Comparison of ENCODE assay signal across 10 mouse cellular contexts in genomic region chr1:75547351-75547750, GRCm38 (mm10). TPM values are rescaled to one million over a fixed set of nuclear protein-coding genes. Genes with fewer than 3 reads are reported as not detected.
DNase-seq lines count a peak whose midpoint lies in the region; ATAC-seq and TF ChIP-seq lines count a peak whose summit lies in the region.
"Had no signal": no experiment of that assay in that cellular context is flagged by ENCODE, and none has a peak within 500 bp of the region (broad histone marks: within the 10 kb centered on the region; RNA-seq: fewer than 3 reads in every experiment).

No protein-coding gene starts in this region.

- H3K9me3 ChIP-seq in hindbrain, embryonic 10.5 days = 0 out of 2 replicates have a peak, but pooled peaks cover 3% of the 10 kb centered on the region
- no peaks in the 10 kb centered on the region for H3K9me3 ChIP-seq in hindbrain, embryonic 11.5 days (ENCODE audit: control insufficient read depth, low read length)
- peaks cover 4% of the 10 kb centered on the region; the same call in 1 of the 2 replicates for H3K9me3 ChIP-seq in embryonic facial prominence, embryonic 13.5 days
- H3K9me3 ChIP-seq in hindbrain, postnatal 0 days (ENCODE audit: low read length) = no peaks in the 10 kb centered on the region

- H3K4me2 ChIP-seq in hindbrain, embryonic 11.5 days (replicated peaks; ENCODE audit: low read depth, low read length) = no peak overlapping the region; the same call in 1 of the 2 replicates
- H3K4me2 ChIP-seq in embryonic facial prominence, embryonic 13.5 days = peak overlapping the region; percentile 70
- peak overlapping the region; percentile 81 for H3K4me2 ChIP-seq in hindbrain, postnatal 0 days (ENCODE audit: low read depth, low read length)
- peak overlapping the region; percentile 85 for H3K4me2 ChIP-seq in myocyte (ENCODE audit: low read depth)

- 0 out of 2 replicates have a peak overlapping the region, but pooled peaks have one; percentile 94 for H3K27ac ChIP-seq in hindbrain, embryonic 10.5 days
- no peak overlapping the region for H3K27ac ChIP-seq in hindbrain, embryonic 11.5 days (ENCODE audit: low read depth, low read length)
- H3K27ac ChIP-seq in embryonic facial prominence, embryonic 13.5 days = no peak overlapping the region
- no peak overlapping the region; the same call in 1 of the 2 replicates for H3K27ac ChIP-seq in hindbrain, postnatal 0 days

- no peak overlapping the region for H3ac ChIP-seq in myocyte (ENCODE audit: control insufficient read depth, insufficient read length)

- no peak overlapping the region for H3K9ac ChIP-seq in hindbrain, embryonic 11.5 days (ENCODE audit: low read depth, low read length)
- H3K9ac ChIP-seq in embryonic facial prominence, embryonic 13.5 days = 0 out of 2 replicates have a peak overlapping the region, but pooled peaks have one; percentile 91
- H3K9ac ChIP-seq in hindbrain, postnatal 0 days (replicated peaks; ENCODE audit: low read length) = no peak overlapping the region

- peak; percentile 31 for TF ChIP-seq POLR2A in myocyte (IDR thresholded peaks at IDR 0.05; ENCODE audit: insufficient read length, low read depth)

- H3K27me3 ChIP-seq in hindbrain, embryonic 10.5 days (ENCODE audit: insufficient read depth, poor library complexity, severe bottlenecking) = peaks cover 14% of the 10 kb centered on the region
- no peaks in the 10 kb centered on the region for H3K27me3 ChIP-seq in hindbrain, embryonic 11.5 days (ENCODE audit: control insufficient read depth, insufficient read depth, low read length)
- no peaks in the 10 kb centered on the region for H3K27me3 ChIP-seq in embryonic facial prominence, embryonic 13.5 days
- H3K27me3 ChIP-seq in hindbrain, postnatal 0 days (ENCODE audit: insufficient read depth, low read length) = no peaks in the 10 kb centered on the region
- H3K27me3 ChIP-seq in myocyte (ENCODE audit: control insufficient read depth, insufficient read depth, insufficient read length) = no peaks in the 10 kb centered on the region

- peak overlapping the region; percentile 74; the same call in 1 of the 2 replicates for H3K4me3 ChIP-seq in hindbrain, embryonic 10.5 days
- H3K4me3 ChIP-seq in hindbrain, embryonic 11.5 days (ENCODE audit: low read depth, low read length) = no peak overlapping the region
- peak overlapping the region; percentile 77 for H3K4me3 ChIP-seq in embryonic facial prominence, embryonic 13.5 days
- peak overlapping the region; percentile 76; the same call in 1 of the 2 replicates for H3K4me3 ChIP-seq in hindbrain, postnatal 0 days (ENCODE audit: low read length)
- peak overlapping the region; percentile 32 for H3K4me3 ChIP-seq in myocyte

- H3K36me3 ChIP-seq in hindbrain, embryonic 10.5 days = peaks cover 32% of the 10 kb centered on the region
- H3K36me3 ChIP-seq in hindbrain, embryonic 11.5 days (ENCODE audit: control insufficient read depth, insufficient read depth, low read length) = no peaks in the 10 kb centered on the region; the same call in 1 of the 2 replicates
- peaks cover 42% of the 10 kb centered on the region for H3K36me3 ChIP-seq in embryonic facial prominence, embryonic 13.5 days
- H3K36me3 ChIP-seq in hindbrain, postnatal 0 days (ENCODE audit: insufficient read depth, low read length) = no peaks in the 10 kb centered on the region; the same call in 1 of the 2 replicates
- H3K36me3 ChIP-seq in myocyte (ENCODE audit: control insufficient read depth, insufficient read depth) = no peaks in the 10 kb centered on the region

- 94% methylated on average over 13 of the region's 13 CpGs for WGBS in hindbrain, embryonic 10.5 days
- 92% methylated on average over 13 of the region's 13 CpGs for WGBS in hindbrain, embryonic 11.5 days
- WGBS in embryonic facial prominence, embryonic 13.5 days = 93% methylated on average over 13 of the region's 13 CpGs
- 95% methylated on average over 13 of the region's 13 CpGs for WGBS in hindbrain, postnatal 0 days

- H3K79me2 ChIP-seq in myocyte (ENCODE audit: control insufficient read depth, insufficient read depth) = no peaks in the 10 kb centered on the region

- H3K4me1 ChIP-seq in hindbrain, embryonic 10.5 days (replicated peaks) = peaks cover 21% of the 10 kb centered on the region
- 0 out of 2 replicates have a peak, but pooled peaks cover 2% of the 10 kb centered on the region for H3K4me1 ChIP-seq in hindbrain, embryonic 11.5 days (replicated peaks; ENCODE audit: control insufficient read depth, insufficient read depth, low read length)
- peaks cover 15% of the 10 kb centered on the region for H3K4me1 ChIP-seq in embryonic facial prominence, embryonic 13.5 days
- H3K4me1 ChIP-seq in hindbrain, postnatal 0 days (ENCODE audit: insufficient read depth, low read length) = peaks cover 9% of the 10 kb centered on the region

- ATAC-seq in hindbrain, embryonic 11.5 days (ENCODE audit: low FRiP score) = no peak
- no peak for ATAC-seq in embryonic facial prominence, embryonic 13.5 days (ENCODE audit: insufficient number of reproducible peaks, insufficient read depth, low FRiP score, low TSS enrichment, low read depth)
- ATAC-seq in hindbrain, postnatal 0 days = no peak
- ATAC-seq in granulocyte monocyte progenitor cell, adult 5-6 weeks (replicated peaks; ENCODE audit: poor library complexity, severe bottlenecking) = no peak

- no peak for DNase-seq in hindbrain, embryonic 10.5 days (ENCODE audit: low spot score)
- no peak for DNase-seq in hindbrain, embryonic 11.5 days (ENCODE audit: low spot score)
- no peak for DNase-seq in hindbrain, postnatal 0 days (ENCODE audit: low spot score)
- no peak for DNase-seq in lung, postnatal 25 days (ENCODE audit: low spot score)
- no peak for DNase-seq in testis, postnatal 10 days (ENCODE audit: low spot score)
- DNase-seq: gastrocnemius, postnatal 25 days had no signal

- no peak for TF ChIP-seq CTCF in hindbrain, postnatal 0 days (IDR thresholded peaks at IDR 0.05; ENCODE audit: low read depth)

TF ChIP-seq in myocyte, 11 proteins besides CTCF, POLR2A, EP300 and RAD21:
- TF ChIP-seq POLR2AphosphoS2 (IDR thresholded peaks at IDR 0.05; ENCODE audit: insufficient read length, low read depth) (peak; percentile 31), SRF (IDR thresholded peaks at IDR 0.05; ENCODE audit: control insufficient read depth, insufficient read length, low read depth) (peak; percentile 17), TCF12 (IDR thresholded peaks at IDR 0.05; ENCODE audit: insufficient read depth, poor library complexity, severe bottlenecking) (no peak), REST (IDR thresholded peaks at IDR 0.05; ENCODE audit: insufficient read depth, insufficient read length) (no peak)

RNA-seq across cellular contexts. Expression of gene Slc4a3, which starts 1.3 kb away (rescaled TPM):
- 13.2 and 19.8 TPM in 2 replicates for polyA plus RNA-seq in hindbrain, embryonic 10.5 days (2016; fragmentation: Nextera tagmentation; extraction: Ambion mirVana)
- polyA plus RNA-seq in hindbrain, embryonic 11.5 days (2014; fragmentation: Nextera tagmentation; extraction: Ambion mirVana) = 8.0 and 9.2 TPM in 2 replicates
- 27.0 and 37.1 TPM in 2 replicates for polyA plus RNA-seq in embryonic facial prominence, embryonic 13.5 days (2015; fragmentation: Nextera tagmentation; extraction: Ambion mirVana)
- total RNA-seq in hindbrain, postnatal 0 days (2014; rRNA removed) = 191 and 194 TPM in 2 replicates
- 90.0 and 96.4 TPM in 2 replicates for polyA plus RNA-seq in hindbrain, postnatal 0 days (2015; fragmentation: Nextera tagmentation; extraction: Ambion mirVana)
- 48.6 TPM for polyA plus RNA-seq in myocyte (2012; fragmentation: generic; extraction: Trizol)
- total RNA-seq in granulocyte monocyte progenitor cell, adult 5-6 weeks (2014; fragmentation: Nextera tagmentation) = not detected in 2 replicates
- total RNA-seq in granulocyte monocyte progenitor cell, adult 5-6 weeks (2017) = not detected in 2 replicates
- total RNA-seq: monocyte, adult 5-6 weeks had no signal

RNA-seq across cellular contexts. Expression of gene Stk11ip, which starts 26.0 kb away (rescaled TPM):
- 29.6 and 30.0 TPM in 2 replicates for polyA plus RNA-seq in hindbrain, embryonic 10.5 days (2016; fragmentation: Nextera tagmentation; extraction: Ambion mirVana)
- polyA plus RNA-seq in hindbrain, embryonic 11.5 days (2014; fragmentation: Nextera tagmentation; extraction: Ambion mirVana) = 11.8 and 13.4 TPM in 2 replicates
- polyA plus RNA-seq in embryonic facial prominence, embryonic 13.5 days (2015; fragmentation: Nextera tagmentation; extraction: Ambion mirVana) = 22.0 and 22.5 TPM in 2 replicates
- 27.9 and 46.9 TPM in 2 replicates for total RNA-seq in hindbrain, postnatal 0 days (2014; rRNA removed)
- polyA plus RNA-seq in hindbrain, postnatal 0 days (2015; fragmentation: Nextera tagmentation; extraction: Ambion mirVana) = 13.5 and 14.0 TPM in 2 replicates
- polyA plus RNA-seq in myocyte (2012; fragmentation: generic; extraction: Trizol) = 33.3 TPM
- total RNA-seq in granulocyte monocyte progenitor cell, adult 5-6 weeks (2014; fragmentation: Nextera tagmentation) = 15.4 and 17.3 TPM in 2 replicates
- 7.9 and 23.2 TPM in 2 replicates for total RNA-seq in granulocyte monocyte progenitor cell, adult 5-6 weeks (2017)

RNA-seq across cellular contexts. Expression of gene Inha, which starts 40.5 kb away (rescaled TPM):
- 2.7 TPM in 2 replicates for polyA plus RNA-seq in hindbrain, embryonic 10.5 days (2016; fragmentation: Nextera tagmentation; extraction: Ambion mirVana)
- 1.3 and 2.0 TPM in 2 replicates for polyA plus RNA-seq in hindbrain, embryonic 11.5 days (2014; fragmentation: Nextera tagmentation; extraction: Ambion mirVana)
- polyA plus RNA-seq in embryonic facial prominence, embryonic 13.5 days (2015; fragmentation: Nextera tagmentation; extraction: Ambion mirVana) = 12.3 and 13.2 TPM in 2 replicates
- 28.9 and 31.8 TPM in 2 replicates for total RNA-seq in hindbrain, postnatal 0 days (2014; rRNA removed)
- 20.3 TPM in 2 replicates for polyA plus RNA-seq in hindbrain, postnatal 0 days (2015; fragmentation: Nextera tagmentation; extraction: Ambion mirVana)
- polyA plus RNA-seq in myocyte (2012; fragmentation: generic; extraction: Trizol) = 4.7 TPM
- not detected in 2 replicates for total RNA-seq in granulocyte monocyte progenitor cell, adult 5-6 weeks (2014; fragmentation: Nextera tagmentation)
- not detected in 2 replicates for total RNA-seq in granulocyte monocyte progenitor cell, adult 5-6 weeks (2017)
- total RNA-seq: monocyte, adult 5-6 weeks had no signal

RNA-seq across cellular contexts. Expression of gene Obsl1, which starts 41.1 kb away (rescaled TPM):
- polyA plus RNA-seq in hindbrain, embryonic 10.5 days (2016; fragmentation: Nextera tagmentation; extraction: Ambion mirVana) = 37.9 and 44.2 TPM in 2 replicates
- 34.0 and 34.4 TPM in 2 replicates for polyA plus RNA-seq in hindbrain, embryonic 11.5 days (2014; fragmentation: Nextera tagmentation; extraction: Ambion mirVana)
- polyA plus RNA-seq in embryonic facial prominence, embryonic 13.5 days (2015; fragmentation: Nextera tagmentation; extraction: Ambion mirVana) = 62.3 and 67.1 TPM in 2 replicates
- total RNA-seq in hindbrain, postnatal 0 days (2014; rRNA removed) = 52.4 and 62.4 TPM in 2 replicates
- 22.7 and 23.9 TPM in 2 replicates for polyA plus RNA-seq in hindbrain, postnatal 0 days (2015; fragmentation: Nextera tagmentation; extraction: Ambion mirVana)
- polyA plus RNA-seq in myocyte (2012; fragmentation: generic; extraction: Trizol) = 148 TPM
- total RNA-seq in granulocyte monocyte progenitor cell, adult 5-6 weeks (2014; fragmentation: Nextera tagmentation) = not detected in 2 replicates
- total RNA-seq in granulocyte monocyte progenitor cell, adult 5-6 weeks (2017) = not detected in 2 replicates
- total RNA-seq: monocyte, adult 5-6 weeks had no signal
